Mouse (Mus musculus): Measurements from ENCODE around the gene Zhx3.

DNA sequence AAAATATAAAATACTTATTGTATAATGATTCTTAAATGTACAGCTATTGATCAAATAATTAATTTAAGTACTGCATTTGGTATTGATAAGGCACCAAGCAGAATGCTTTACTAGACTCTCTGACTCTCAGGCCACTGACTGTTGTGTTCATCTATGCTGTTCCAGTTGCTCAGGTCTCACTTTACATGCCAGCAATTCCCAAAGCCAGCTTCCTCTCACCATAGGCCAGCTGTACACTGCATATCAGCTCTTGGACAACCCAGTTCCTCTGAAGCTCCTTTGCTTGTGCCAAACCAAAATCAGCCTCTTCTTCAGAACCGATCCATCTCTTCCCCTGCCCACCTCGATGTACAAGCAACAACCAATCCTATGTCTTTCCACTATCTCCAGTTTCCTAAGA is 24.6 kb downstream of the Zhx3 start:
- no peak for TF ChIP-seq CTCF (IDR thresholded peaks at IDR 0.05; ENCODE audit: low read depth)
- no peak for TF ChIP-seq EP300 (IDR thresholded peaks at IDR 0.05; ENCODE audit: low read depth)
